Mouse (Mus musculus) left cerebral cortex, postnatal 10 days (tissue): ENCODE measurements around the gene H2-D1. TPM values are rescaled to one million over a fixed set of nuclear protein-coding genes. Genes with fewer than 3 reads are reported as not detected.
"Not testable (repeated sequence)": the region's sequence is repeated elsewhere in the genome, so short reads cannot be mapped to it uniquely, and the experiment has no call there.

Source experiments
- DNase-seq, 2 experiments: peaks; one replicate each; pipeline ENCODE4 v3.0.0; 2021 to 2022; ENCODE audit warnings: low spot score in 2 of 2, mixed read lengths in 1 of 2; ENCODE audit errors: extremely low spot score in 1 of 2
- intact Hi-C: fragments of 180-260 bp; cut with DNase I; formaldehyde crosslinking; loops from one replicate; pipeline ENCODE4 v1.15.1; 2025
- total RNA-seq, 2 experiments: library from RNA; stranded (reverse); gene quantifications; 2 replicates each; pipeline ENCODE4 v1.2.3; 2021

H2-D1 gene
- total RNA-seq: 10 to 100 TPM; 18.2 to 21.5 TPM

DNA sequence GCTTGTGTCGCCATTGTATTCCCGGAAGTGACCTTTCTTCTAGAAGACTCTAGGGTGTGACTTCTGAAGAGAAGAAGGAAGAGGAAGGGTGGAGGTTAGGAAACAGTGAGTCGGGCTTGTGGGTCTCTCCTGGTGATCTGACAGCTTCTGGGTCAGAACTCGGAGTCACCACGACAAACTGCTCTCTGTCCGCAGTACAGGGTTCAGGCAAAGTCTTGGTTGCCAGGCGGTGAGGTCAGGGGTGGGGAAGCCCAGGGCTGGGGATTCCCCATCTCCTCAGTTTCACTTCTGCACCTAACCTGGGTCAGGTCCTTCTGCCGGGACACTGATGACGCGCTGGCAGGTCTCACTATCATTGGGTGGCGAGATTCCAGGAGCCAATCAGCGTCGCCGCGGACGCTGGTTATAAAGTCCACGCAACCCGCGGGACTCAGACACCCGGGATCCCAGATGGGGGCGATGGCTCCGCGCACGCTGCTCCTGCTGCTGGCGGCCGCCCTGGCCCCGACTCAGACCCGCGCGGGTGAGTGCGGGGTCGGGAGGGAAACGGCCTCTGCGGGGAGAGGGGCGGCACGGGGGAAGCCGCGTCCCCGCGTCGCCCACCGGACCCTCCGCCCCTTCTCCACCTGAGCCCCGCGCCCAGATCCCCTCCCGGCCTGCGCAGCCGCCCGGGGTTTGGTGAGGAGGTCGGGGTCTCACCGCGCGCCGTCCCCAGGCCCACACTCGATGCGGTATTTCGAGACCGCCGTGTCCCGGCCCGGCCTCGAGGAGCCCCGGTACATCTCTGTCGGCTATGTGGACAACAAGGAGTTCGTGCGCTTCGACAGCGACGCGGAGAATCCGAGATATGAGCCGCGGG lies at the start of gene H2-D1:
Gene H2-D1, plus strand, starts transcription at position 67 of the 859 bp plus-strand sequence.
- intact Hi-C loops: loop anchor here (5.0 kb wide), 1 partner anchor 39 kb away; no protein-coding TSS in a partner anchor
- DNase-seq: peak; percentile 93 to 97

DNA sequence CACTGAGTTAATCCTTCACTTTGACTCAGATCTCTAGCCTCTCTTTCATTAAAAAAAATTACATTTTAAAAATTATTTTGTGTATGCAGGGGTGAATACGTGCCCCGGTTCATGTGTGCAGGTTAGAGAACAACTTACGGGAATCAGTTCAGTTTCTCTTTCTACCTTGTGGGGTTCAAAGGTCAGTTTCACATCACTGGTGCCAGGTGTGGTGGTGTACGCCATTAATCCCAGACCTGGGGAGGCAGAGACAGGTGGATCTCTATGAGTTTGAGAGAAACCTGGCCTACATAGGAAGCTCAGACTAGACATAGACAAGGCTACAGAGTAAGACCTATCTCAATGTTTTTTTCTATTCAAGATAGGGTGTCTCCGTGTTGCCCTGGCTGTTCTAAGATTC lies 49.5 kb upstream of the H2-D1 start:
- no peak for DNase-seq
- intact Hi-C loops: no loop called here

DNA sequence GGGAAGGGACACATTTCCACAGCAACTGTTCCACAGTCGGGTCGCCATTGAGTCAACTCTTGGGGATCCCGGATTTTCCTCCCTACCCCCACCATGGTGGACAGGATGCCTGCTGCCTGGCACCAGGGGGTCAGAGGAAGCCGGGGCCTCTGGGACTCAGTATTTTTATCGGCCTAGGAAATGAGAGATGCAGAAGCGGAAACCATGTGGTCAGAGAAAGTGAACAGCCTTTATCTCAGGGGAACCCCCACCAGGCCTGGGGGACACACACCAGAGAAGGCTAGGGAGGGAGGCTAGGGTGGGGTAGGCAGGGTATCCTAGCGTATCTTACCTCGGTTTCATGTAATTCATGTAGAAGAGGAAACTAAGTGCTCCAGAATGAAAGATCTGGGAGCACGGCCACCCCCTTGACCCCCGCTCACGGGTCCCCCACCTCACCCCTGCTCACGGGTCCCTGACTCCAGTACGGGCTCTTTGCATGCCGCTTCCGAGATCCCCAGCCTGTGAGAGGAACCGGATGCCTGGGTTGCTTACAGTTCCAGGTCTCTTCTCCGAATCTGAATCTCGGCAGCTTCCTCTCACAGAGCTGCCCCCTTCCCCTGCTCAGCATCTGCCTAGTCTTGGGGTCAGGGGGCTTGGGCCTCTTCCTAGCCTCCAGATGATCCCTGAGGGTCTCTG lies 43.9 kb upstream of the H2-D1 start:
- peak in 1 of 2 experiments; percentile 57 for DNase-seq
- intact Hi-C loops: no loop called here

- DNase-seq: no peak
- intact Hi-C loops: no loop called here
Observed at GRCm38 (mm10) chr17:35219601-35220041, 42.9 kb upstream of the H2-D1 start.

- peak in 1 of 2 experiments; percentile 65 for DNase-seq
Observed at GRCm38 (mm10) chr17:35220156-35220952, 42.2 kb upstream of the H2-D1 start, which contains the start of gene Gm16181. TSS of gene Gm16181 (plus strand) at chr17:35220834.

DNA sequence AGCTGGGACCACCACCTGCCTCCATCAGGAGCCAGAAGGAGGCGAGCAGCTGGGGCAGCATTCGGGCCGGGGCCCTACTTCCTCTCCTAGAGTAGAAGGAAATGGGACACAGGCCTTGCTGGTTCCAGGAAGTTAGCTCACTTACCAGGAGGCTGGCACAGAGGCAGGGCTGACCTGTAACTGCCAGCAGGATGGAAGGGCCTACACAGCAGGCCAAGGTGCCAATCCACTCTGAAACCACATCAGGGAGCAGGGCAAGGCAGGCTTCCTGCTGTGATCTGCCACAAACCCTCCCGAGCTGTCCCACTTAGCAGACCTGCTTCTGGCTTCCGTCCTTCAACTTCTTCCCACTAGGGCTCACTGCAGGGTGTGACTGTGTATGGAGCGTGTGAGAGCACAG lies 40.2 kb upstream of the H2-D1 start:
- peak in 1 of 2 experiments; percentile 54 for DNase-seq
- intact Hi-C loops: no loop called here

More at GRCm38 (mm10) chr17:35220156-35220952, 42.2 kb upstream of the H2-D1 start, which contains the start of gene Gm16181:
- intact Hi-C loops: no loop called here

DNA sequence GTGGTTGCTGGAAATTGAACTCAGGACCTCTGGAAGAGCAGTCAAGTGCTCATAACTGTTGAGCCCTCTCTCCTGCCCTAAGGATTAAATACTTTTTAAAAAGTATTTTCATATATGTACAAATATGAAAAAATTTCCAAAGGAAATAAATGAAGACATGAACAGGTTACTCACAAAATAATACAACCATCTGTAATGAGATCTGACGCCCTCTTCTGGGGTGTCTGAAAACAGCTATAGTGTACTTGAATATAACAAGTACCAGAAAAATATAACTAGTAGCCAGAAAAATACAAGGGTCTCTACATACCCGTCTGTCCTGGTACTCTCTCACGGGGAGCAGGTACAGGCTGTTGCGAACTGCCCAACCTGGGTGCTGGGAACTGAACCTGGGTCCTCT lies 37.9 kb upstream of the H2-D1 start:
- intact Hi-C loops: no loop called here
- no peak for DNase-seq

DNA sequence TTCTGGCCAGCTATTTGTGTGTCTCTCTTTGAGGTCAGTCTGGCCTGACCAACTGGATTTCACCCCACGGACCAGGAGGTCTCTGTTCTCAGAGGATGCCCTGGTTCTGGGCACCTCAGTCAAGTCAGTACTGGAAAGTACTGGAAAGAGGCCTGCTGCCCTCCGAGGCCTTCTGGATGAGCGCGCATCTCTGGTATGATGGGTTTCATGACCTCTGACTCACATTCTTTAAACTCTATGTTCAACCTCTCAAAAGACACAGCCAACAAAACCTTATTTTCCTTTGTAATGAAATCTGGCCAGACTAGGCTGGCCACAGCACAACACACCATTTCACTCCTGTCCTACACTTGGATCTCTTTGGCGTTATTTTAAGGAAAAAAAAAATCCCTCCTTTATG lies 37.1 kb upstream of the H2-D1 start:
- no peak for DNase-seq
- intact Hi-C loops: no loop called here

DNA sequence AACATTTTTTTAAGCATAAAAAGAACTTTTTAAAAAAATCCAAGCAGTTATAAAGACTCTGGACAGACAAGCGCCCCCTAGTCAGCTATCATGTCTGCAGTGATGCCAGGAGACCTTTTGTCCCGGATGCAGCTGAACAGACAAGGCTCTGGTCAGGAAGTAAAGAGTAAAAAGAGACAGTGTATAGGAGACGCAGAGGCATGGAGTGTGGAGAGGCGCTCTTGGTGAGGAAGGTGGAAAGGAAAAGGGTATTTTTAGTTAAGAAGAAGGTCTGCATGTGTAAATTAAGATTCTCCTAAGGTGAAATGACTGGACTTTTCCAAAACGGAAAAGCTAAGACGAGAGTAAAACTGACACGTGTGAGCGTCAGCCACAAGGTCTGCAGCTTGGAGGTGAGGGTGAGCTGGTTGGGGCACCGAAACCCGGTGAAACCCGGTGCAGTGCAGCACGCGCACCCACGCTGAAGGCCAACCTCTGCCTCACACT lies 35.9 kb upstream of the H2-D1 start:
- intact Hi-C loops: no loop called here

GRCm38 (mm10) chr17:35231022-35231421 lies 31.5 kb upstream of the H2-D1 start:
- intact Hi-C loops: no loop called here
- no peak for DNase-seq

More for the DNA sequence above, 35.9 kb upstream of the H2-D1 start:
- DNase-seq: no peak

GRCm38 (mm10) chr17:35232043-35232442 lies 30.5 kb upstream of the H2-D1 start:
- intact Hi-C loops: loop anchor here (1.0 kb wide), 1 partner anchor 63 kb away; no protein-coding TSS in a partner anchor

GRCm38 (mm10) chr17:35232659-35233058 lies 29.9 kb upstream of the H2-D1 start:
- DNase-seq: no peak
- intact Hi-C loops: loop anchor here (1.0 kb wide), 1 partner anchor 63 kb away; no protein-coding TSS in a partner anchor

More at GRCm38 (mm10) chr17:35232043-35232442, 30.5 kb upstream of the H2-D1 start:
- DNase-seq: peak; percentile 83 to 85

DNA sequence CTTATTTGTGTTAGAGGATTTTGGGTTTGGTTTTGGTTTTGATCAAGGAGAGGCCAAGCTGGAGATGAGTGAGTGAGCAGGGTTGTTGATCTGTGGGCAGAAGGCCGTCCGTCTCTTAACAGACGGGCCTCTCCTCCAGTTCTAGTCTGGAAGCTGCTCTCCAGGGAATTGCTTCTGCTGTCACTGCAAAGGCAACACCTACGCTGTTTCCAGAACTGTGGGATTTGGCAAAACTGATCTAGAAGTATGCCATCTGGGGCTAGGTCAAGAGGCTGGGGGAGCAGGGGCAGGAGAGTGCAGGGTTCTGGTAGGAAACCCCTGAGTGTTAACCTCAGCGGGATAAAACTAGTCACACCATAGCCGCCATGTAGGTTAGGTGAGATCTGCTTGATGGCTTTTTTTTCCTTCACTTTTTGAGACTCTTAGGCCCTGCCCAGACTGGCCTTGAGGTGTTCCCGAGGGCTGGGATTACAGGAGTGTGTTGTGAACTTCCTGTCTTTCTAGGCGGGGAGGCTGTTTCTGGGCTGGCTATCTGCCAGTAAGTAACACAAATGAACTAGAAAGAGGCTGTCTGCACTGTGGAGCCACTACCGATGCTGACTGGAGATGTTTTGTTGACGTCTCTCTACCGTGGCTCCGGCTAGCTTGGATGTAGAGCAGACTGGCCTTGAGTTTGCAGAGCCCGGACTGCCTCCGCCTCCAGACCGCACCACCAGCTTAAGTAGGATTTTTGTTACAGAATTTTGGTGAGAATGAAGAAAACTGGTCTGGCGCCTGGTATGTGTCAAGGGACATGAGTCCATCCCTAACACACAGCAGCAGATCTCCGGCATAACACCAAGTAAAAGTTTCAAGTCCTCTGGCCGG lies 29.2 kb upstream of the H2-D1 start, which contains the start of gene Atp6v1g2:
Gene Atp6v1g2, plus strand, starts transcription at position 547 of the 867 bp plus-strand sequence.
- intact Hi-C loops: no loop called here
- DNase-seq: no peak

GRCm38 (mm10) chr17:35234090-35234489 lies 28.4 kb upstream of the H2-D1 start:
- intact Hi-C loops, DNase-seq: not testable (repeated sequence)

DNA sequence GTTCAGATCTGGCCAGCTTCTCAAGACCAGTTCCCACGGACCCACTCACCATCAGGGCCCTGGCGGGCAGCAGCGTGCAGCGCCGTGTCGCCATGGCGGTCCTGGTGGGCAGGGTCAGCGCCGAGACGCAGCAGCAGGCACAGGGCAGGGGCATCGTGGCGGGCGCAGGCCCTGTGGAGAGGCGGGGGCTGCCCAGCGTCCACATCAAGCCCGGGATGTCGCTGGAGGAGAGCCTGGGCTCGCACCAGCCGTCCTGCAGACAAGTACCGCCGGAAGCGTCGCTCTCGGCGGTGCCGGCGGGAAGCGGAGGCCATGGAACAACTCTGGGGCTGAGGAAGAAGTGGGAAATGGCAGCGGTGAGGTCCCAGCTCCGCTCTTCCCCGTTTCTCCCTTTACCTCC lies 27.6 kb upstream of the H2-D1 start:
- intact Hi-C loops: no loop called here
- peak in 1 of 2 experiments; percentile 72 for DNase-seq

DNA sequence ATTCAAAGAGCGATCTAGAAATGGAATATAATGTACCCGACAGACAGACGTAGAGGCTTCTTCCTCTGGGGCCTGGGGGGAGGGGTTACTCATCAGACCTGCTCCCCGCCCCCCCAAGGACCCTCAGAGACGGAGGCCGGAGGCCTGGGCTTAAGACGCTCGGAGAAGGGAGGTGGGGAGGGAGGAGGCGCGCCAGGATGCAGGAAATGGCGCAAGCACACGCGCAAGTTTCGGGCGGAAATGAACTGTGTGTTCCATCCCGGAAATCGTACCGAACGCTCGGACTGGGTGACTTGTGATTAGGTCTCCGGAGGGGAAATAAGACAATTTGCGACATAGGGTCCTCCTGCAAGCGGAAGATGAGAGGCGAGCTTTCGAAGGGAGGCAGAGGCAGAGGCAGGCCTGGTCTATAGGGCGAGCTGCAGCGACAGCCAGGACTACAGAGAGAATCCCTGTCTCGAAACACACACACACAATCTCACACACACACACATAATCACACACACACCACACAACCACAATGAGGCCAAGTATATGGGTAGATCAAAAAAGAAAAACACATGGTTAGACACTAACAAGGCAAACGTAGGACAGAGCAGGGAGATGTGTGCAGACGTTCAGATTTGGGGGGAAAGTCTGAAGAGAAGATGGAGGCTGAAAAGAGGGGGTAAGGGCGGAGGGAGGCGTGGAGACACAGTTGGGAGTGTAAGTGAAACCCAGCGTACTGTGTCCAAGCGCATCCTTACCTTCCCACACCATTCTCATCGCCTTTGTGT lies 26.7 kb upstream of the H2-D1 start, which contains the start of gene Nfkbil1:
Gene Nfkbil1, minus strand, starts transcription at position 179 of the 776 bp plus-strand sequence.
- intact Hi-C loops: no loop called here
- DNase-seq: peak; percentile 91 to 94

- peak; percentile 96 to 98 for DNase-seq
- intact Hi-C loops: no loop called here
Observed at GRCm38 (mm10) chr17:35236390-35236746, 26.2 kb upstream of the H2-D1 start.
